Mouse (Mus musculus) testis, adult 2 months (tissue): ENCODE data around the gene Herc1.

Source experiments
- CTCF ChIP-seq: fragments of 200-500 bp; IDR thresholded peaks from 2 replicates; pipeline ENCODE4 v1.5.1; 2012; ENCODE audit warnings: low read depth, mild to moderate bottlenecking, inconsistent platforms, low read length, moderate library complexity; ENCODE audit not compliant: control insufficient read depth, insufficient read depth, insufficient replicate concordance
- POLR2A ChIP-seq: fragments of 200-500 bp; IDR thresholded peaks from 2 replicates; pipeline ENCODE4 v1.6.1; 2012; ENCODE audit warnings: low read depth, mild to moderate bottlenecking, inconsistent platforms, low read length, moderate library complexity; ENCODE audit not compliant: control insufficient read depth

- no peak for TF ChIP-seq CTCF
- TF ChIP-seq POLR2A: no peak
Observed at GRCm38 (mm10) chr9:66340394-66341094, 9.7 kb upstream of the Herc1 start.
